Mouse (Mus musculus) testis, adult 2 months (tissue): ENCODE measurements around the gene Rgcc. TPM values are rescaled to one million over a fixed set of nuclear protein-coding genes. Genes with fewer than 3 reads are reported as not detected.

Experiments
- H3K27ac ChIP-seq: fragments of 200-500 bp; 2 replicates; pipeline ENCODE4 v1.5.1; 2012; ENCODE audit warnings: low read depth, low read length; ENCODE audit not compliant: control insufficient read depth, insufficient read depth
- H3K27me3 ChIP-seq: fragments of 200-500 bp; 2 replicates; pipeline ENCODE4 v1.6.1; 2012; ENCODE audit warnings: mild to moderate bottlenecking, low read length, moderate library complexity; ENCODE audit not compliant: control insufficient read depth, insufficient read depth
- H3K36me3 ChIP-seq: fragments of 200-500 bp; 2 replicates; pipeline ENCODE4 v1.6.1; 2012; ENCODE audit warnings: mild to moderate bottlenecking, low read length; ENCODE audit not compliant: control insufficient read depth, insufficient read depth
- H3K4me1 ChIP-seq: fragments of 200-500 bp; 2 replicates; pipeline ENCODE4 v1.6.1; 2012; ENCODE audit warnings: low read length; ENCODE audit not compliant: control insufficient read depth, insufficient read depth
- H3K4me3 ChIP-seq: fragments of 200-500 bp; 2 replicates; pipeline ENCODE4 v1.5.1; 2012; ENCODE audit warnings: low read depth, mild to moderate bottlenecking, low read length, moderate library complexity, mixed read lengths; ENCODE audit not compliant: control insufficient read depth
- CTCF ChIP-seq: fragments of 200-500 bp; IDR thresholded peaks from 2 replicates; pipeline ENCODE4 v1.5.1; 2012; ENCODE audit warnings: low read depth, mild to moderate bottlenecking, inconsistent platforms, low read length, moderate library complexity; ENCODE audit not compliant: control insufficient read depth, insufficient read depth, insufficient replicate concordance
- POLR2A ChIP-seq: fragments of 200-500 bp; IDR thresholded peaks from 2 replicates; pipeline ENCODE4 v1.6.1; 2012; ENCODE audit warnings: low read depth, mild to moderate bottlenecking, inconsistent platforms, low read length, moderate library complexity; ENCODE audit not compliant: control insufficient read depth
- polyA plus RNA-seq: library from polyadenylated mRNA; depleted of rRNA; stranded (reverse); fragments of >200 nt; gene quantifications from 2 replicates; pipeline ENCODE4 v1.2.3, GENCODE M21; 2012

Gene Rgcc
- polyA plus RNA-seq, 1 experiment, result 26.5 TPM

- H3K27ac ChIP-seq, result peak overlapping the region; percentile 47
- H3K4me3 ChIP-seq, result peak overlapping the region; percentile 92
- no peak for TF ChIP-seq CTCF
- TF ChIP-seq POLR2A, result peak; percentile 33; the same call in 1 of the 2 replicates
- no peaks in the 10 kb centered on the region for H3K36me3 ChIP-seq
- peaks cover 4% of the 10 kb centered on the region; the same call in 1 of the 2 replicates for H3K27me3 ChIP-seq
- peaks cover 18% of the 10 kb centered on the region for H3K4me1 ChIP-seq
Measured at GRCm38 (mm10) chr14:79300641-79301350, 649 bp downstream of the Rgcc start.

- peaks cover 4% of the 10 kb centered on the region; the same call in 1 of the 2 replicates for H3K27me3 ChIP-seq
- no peak overlapping the region for H3K27ac ChIP-seq
- TF ChIP-seq POLR2A (no peak), CTCF (no peak)
- no peaks in the 10 kb centered on the region for H3K36me3 ChIP-seq
- H3K4me3 ChIP-seq, result peak overlapping the region; percentile 64
- H3K4me1 ChIP-seq, result peaks cover 18% of the 10 kb centered on the region
Measured at GRCm38 (mm10) chr14:79299796-79300195, 1.6 kb downstream of the Rgcc start.

GRCm38 (mm10) chr14:79299230-79299629 lies 2.2 kb downstream of the Rgcc start:
- no peaks in the 10 kb centered on the region for H3K36me3 ChIP-seq
- H3K27ac ChIP-seq, result no peak overlapping the region
- peaks cover 4% of the 10 kb centered on the region; the same call in 1 of the 2 replicates for H3K27me3 ChIP-seq
- H3K4me3 ChIP-seq, result no peak overlapping the region
- peaks cover 18% of the 10 kb centered on the region for H3K4me1 ChIP-seq
- no peak for TF ChIP-seq POLR2A
- TF ChIP-seq CTCF, result no peak

GRCm38 (mm10) chr14:79298314-79298992 lies 3.0 kb downstream of the Rgcc start:
- no peak overlapping the region for H3K27ac ChIP-seq
- H3K4me1 ChIP-seq, result peaks cover 18% of the 10 kb centered on the region
- TF ChIP-seq POLR2A (no peak), CTCF (no peak)
- H3K36me3 ChIP-seq, result no peaks in the 10 kb centered on the region
- no peak overlapping the region for H3K4me3 ChIP-seq
- peaks cover 4% of the 10 kb centered on the region; the same call in 1 of the 2 replicates for H3K27me3 ChIP-seq

GRCm38 (mm10) chr14:79296836-79297235 lies 4.6 kb downstream of the Rgcc start:
- Histone ChIP-seq H3K4me3 (no peak overlapping the region), H3K27me3 (peaks cover 4% of the 10 kb centered on the region; the same call in 1 of the 2 replicates), H3K4me1 (peaks cover 15% of the 10 kb centered on the region), H3K36me3 (no peaks in the 10 kb centered on the region), H3K27ac (no peak overlapping the region)
- TF ChIP-seq POLR2A (no peak), CTCF (no peak)

- peaks cover 11% of the 10 kb centered on the region for H3K4me1 ChIP-seq
- peaks cover under 1% of the 10 kb centered on the region; the same call in 1 of the 2 replicates for H3K27me3 ChIP-seq
- H3K27ac ChIP-seq, result no peak overlapping the region
- TF ChIP-seq CTCF (no peak), POLR2A (no peak)
- no peak overlapping the region for H3K4me3 ChIP-seq
- no peaks in the 10 kb centered on the region for H3K36me3 ChIP-seq
Measured at GRCm38 (mm10) chr14:79296201-79296600, 5.2 kb downstream of the Rgcc start.

- TF ChIP-seq POLR2A (no peak), CTCF (no peak)
- Histone ChIP-seq H3K27me3 (no peaks in the 10 kb centered on the region), H3K36me3 (no peaks in the 10 kb centered on the region), H3K27ac (no peak overlapping the region), H3K4me3 (no peak overlapping the region), H3K4me1 (peaks cover 4% of the 10 kb centered on the region)
Measured at GRCm38 (mm10) chr14:79295579-79295978, 5.9 kb downstream of the Rgcc start.

- H3K4me3 ChIP-seq, result no peak overlapping the region
- H3K36me3 ChIP-seq, result no peaks in the 10 kb centered on the region
- TF ChIP-seq CTCF (no peak), POLR2A (no peak)
- H3K4me1 ChIP-seq, result peaks cover 6% of the 10 kb centered on the region
- no peak overlapping the region for H3K27ac ChIP-seq
- H3K27me3 ChIP-seq, result no peaks in the 10 kb centered on the region
Measured at GRCm38 (mm10) chr14:79294950-79295349, 6.5 kb downstream of the Rgcc start.
